Mouse (Mus musculus) naive thymus-derived CD4-positive, alpha-beta T cell, adult 2 months (primary cell): Measurements from ENCODE around the gene Foxp2.

ENCODE experiments used
- DNase-seq: peaks from one replicate; pipeline ENCODE4 v3.0.0-alpha.2; 2011; ENCODE audit warnings: low read depth

Gene Foxp2

GRCm38 (mm10) chr6:14901183-14901970 is at the start of gene Foxp2:
Gene Foxp2, plus strand, starts transcription at chr6:14901349.
- peak; percentile 2 for DNase-seq

DNA sequence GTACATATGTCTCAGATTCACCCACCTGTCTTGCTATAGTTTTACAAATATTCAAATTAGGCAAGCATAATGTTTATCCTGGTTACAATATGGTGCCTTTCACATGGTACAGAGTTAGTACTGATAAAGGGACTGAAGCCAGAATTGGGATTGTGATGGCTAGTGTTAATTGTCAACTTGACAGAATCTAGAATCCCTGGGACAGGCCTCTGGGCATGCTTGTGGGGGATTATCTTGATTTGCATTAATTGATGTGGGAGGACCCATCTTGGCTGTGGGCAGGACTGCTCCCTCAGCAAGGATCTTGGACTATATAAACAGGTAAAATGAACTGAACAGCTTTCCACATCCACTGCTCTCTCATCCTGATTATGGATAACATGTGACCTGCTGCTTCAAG is 15.9 kb upstream of the Foxp2 start:
- no peak for DNase-seq

- DNase-seq: no peak
Measured at GRCm38 (mm10) chr6:14897028-14897427, 4.1 kb upstream of the Foxp2 start.

DNA sequence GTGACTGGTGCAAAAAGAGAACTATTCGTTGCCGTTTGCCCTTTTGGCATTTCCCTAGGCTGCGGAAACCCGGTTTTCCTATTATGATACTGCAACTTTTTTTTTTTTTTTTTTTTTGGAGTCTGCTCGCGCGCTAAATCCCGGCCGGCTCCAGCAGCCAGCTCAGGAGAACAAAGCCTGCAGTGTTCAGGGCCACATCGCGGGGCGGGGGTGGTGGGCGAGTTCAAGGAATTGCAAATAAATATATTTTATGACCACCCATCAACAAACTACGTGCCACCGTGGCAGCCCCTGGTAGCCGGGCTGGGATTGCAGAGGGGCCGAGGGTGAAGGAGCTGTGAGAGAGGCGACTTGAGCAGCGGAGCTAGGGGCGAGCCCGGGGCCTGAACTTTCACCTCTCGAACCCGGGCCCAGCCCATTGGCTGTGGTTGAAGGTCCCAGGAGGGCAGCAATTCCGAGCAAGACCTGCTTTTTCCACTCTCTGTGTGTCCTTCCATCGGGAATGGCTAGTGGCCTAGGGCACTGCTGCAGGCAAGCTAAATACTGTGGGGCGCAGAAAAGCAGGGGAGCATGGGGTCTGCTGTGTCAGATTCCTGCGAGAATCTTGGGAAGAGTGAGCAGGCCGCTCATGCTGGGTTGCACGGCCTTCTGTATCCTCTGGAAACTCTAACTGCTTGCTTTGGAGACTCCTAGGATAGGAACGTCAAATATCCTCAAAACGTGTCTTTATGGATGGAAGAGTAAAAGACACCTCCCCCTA is 2.9 kb upstream of the Foxp2 start:
- no peak for DNase-seq

DNA sequence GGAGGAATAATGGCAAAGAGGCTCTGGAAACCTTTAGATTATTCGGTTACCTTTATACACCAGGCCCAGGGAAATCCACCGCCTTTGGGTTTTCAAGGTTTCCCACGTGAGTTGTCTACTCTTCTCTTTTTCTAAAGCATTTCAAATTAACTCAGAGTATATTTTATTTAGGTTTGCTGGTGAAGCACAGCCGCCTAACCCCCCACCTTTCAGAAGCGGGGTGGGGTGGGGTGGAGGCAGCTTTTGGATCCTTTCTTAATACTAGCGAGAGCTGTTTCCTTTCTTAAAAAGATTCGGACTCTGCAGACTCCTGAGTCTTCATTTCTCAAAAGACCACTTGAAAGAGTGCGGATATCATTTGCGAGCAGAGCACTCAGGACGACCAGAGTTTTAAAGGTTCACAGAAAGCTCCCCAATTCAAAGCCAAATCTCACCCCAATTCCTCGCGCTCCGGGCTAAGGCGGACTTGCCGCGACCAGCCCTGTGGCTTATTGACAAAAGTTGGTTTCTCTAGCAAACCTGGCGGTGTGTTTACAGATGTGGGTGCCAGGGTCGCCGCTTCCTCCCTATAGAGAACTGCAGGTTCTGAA is 2.0 kb upstream of the Foxp2 start:
- DNase-seq: no peak

DNA sequence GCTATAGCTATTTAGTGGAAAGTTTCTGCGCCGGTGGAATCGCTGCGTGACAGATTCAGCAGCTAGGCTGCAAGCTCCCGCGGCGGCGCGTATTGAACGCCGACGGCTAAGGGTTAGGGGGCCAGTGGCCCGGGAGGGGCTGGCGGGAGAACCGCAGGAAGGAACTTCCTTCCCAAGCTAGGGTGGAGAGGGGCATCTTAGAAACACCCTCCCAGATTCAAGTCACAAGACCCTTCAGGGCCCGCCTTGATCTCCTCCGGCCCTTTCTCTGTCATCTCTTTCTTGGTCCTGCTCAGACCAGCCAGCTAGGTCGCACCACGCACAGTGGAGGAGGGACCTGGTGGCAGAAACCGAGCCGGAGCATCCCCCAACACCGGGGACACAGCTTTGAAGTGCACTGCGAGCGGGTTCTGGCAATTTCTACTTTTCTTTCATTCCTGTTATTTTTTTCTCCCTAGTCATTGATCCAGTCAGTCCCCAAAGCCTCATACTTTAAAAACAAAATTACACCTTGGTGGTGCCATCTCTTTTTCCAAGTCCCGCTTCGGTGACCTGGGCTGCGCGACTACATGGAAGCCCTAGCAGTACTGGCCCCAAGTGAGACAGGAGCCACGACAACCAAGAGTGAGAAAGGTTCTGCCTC is 1.1 kb upstream of the Foxp2 start:
- DNase-seq: no peak

DNA sequence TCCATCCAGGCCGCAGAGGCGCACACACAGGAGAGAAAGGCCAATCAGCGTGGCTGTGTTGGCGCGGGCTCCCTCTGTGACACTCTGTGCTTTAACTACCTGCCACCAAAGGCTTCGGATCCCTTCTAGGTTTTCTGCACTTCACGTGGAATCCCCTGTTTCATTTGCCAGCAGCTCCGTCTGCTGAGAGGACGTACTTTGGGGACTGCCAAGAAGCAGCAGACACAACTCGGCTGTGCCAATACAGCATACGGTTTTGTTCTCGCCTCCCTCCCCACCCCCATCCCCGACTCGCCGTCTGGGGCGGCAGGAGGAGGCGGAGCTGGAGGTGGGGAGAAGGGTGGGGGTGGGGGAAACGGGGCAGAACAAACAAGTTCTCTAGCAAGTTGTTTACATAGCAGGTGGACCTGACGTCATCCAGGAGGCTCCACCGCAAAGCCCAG is 549 bp upstream of the Foxp2 start:
- DNase-seq: peak; percentile 0

DNA sequence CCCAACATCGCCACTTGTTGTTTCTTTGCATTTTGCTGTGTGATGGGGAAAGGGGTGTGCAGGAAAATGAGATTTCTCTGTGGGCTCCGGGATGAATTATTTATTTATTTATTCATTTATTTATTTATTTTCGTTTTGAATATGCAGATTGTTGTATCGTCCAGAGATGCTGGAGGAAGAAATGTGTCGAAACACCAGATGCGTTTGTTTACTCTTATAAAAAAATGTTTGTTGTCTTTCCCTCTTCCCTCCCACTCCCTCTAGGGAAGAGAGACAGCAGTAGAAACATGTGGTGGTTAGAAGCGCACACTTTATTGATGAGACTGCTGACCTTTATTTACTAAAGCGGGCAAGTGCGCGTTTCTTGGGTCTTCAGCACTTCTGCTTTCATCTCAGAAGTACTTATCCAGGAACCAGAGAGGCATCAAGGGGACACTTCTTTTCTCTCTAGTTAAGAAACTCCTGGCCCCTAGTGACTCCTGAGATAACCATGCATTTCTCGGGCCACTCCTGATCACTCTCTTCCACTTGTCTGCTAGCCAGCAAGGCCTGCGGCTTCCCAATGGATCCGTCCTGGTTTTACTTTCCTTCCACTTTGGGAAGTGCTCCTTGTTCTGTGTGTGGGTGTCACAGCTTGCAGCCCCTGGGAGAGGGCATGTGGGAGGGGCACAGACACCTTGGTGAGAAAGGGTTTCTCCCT is 972 bp downstream of the Foxp2 start:
- DNase-seq: no peak

DNA sequence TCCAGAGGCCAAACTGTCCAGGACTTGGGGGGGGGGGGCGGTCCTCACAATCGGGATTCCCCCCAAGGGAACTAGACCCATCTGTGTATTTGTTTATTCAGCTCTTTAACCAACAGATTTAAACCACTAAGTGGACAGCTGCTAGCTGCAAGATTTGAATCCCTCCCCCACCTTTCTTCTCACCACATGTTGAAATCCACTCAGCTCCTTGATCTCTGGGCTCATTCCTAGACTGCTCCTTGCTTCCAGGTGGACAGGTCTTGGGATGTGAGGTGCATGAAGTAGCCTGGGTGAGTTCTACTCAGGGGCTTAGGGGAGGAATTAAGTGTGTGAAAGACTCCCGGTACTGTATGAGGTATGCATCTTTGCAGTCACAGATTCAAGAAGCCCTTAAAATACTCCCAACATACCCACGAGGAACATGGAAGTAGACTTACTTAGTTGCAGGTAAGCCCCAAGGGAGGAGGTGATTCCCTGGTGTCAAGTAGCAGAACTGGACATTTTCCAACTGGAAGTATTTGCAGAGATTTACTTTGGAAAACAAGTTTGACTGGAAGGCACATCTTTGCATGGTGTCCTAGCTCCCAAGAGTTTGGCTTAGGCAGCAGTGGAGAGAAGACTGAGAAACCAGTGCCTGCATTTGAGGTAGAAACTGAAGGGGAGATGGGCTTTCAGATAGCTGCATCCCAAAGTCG is 2.3 kb downstream of the Foxp2 start:
- no peak for DNase-seq

- DNase-seq: no peak
Measured at GRCm38 (mm10) chr6:14915066-14915465, 13.9 kb downstream of the Foxp2 start.

DNA sequence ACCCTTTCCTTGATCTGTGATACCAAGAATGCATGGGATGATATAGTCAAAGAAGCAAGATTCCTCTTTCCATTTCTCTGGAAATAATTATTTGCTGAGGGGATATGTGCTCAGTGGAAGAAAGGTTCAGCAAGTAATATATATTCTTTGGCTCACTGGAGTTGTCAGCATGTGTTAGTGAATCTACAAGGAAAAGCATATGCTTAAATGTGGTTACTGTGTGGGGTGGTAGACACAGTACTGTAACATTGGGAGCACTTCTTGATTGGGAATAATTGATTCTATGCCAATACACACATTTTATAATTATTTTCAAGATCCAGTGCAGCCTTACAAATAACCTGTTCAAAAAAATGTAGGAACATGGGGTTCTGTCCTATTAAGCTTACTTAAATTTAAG is 21.6 kb downstream of the Foxp2 start:
- no peak for DNase-seq

DNA sequence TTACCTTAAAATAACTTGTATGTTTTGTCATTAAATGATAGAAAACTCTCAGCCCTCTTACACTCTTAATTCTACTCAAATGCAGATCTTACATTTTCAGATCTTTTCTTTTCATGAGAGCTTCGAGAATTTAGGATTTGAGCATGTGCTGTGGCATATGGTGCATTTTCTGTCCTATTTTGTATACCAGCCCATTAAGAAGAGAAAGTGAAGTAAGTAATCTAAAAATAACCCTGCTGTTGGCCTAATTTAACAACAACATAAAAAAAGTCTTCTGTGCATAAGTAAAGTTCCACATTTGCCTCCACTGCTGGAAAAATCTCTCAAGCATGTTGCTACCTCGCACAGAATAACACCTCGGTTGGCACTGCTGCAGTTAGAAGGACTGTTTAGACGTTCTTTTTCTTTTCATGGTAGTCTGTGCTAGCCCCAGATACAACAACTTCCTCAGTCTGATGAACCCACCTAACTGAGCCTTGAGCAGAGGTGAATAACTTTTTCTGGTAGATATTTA is 23.9 kb downstream of the Foxp2 start:
- DNase-seq: no peak

DNA sequence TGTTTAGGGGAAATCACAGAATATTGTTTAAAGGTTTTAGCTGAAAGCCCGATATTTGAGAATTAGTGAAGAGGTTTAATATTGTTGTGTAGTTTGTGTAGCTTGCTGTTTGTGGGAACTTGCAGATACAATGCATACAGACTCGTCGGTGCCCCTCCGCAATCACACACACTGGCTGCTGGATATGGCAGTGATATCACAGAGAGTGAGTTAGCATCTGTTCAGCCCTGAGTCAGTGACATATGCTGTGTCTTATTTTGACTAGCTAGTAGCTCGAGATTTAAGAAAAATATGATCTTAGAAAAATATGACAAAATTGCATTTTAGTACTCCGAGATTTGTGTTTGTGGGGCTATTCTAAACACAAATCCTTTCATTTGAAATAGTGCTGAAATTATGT is 49.9 kb downstream of the Foxp2 start:
- DNase-seq: no peak

DNA sequence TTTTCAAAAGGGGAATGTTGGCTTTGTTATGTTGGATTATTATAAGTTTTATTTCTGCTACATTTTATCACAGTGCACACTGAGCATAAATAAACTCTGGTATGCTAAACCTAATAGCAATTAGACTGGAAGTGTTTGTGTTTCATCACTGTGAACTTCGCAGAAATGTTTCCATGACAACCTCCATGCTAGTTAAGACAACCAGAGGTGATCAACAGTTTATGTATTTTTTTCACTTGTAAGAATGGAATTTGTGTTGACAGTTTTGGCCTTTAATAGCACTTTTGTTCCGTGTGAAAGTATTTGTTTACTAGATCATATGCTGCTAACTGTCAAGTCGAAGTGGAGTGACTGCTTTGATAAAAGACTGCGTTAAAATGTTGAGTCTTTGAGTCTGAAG is 51.6 kb downstream of the Foxp2 start:
- peak; percentile 1 for DNase-seq

- no peak for DNase-seq
Measured at GRCm38 (mm10) chr6:14977042-14977441, 75.9 kb downstream of the Foxp2 start.

- no peak for DNase-seq
Measured at GRCm38 (mm10) chr6:14978201-14978600, 77.1 kb downstream of the Foxp2 start.

- DNase-seq: no peak
Measured at GRCm38 (mm10) chr6:15008113-15008512, 107.0 kb downstream of the Foxp2 start.

DNA sequence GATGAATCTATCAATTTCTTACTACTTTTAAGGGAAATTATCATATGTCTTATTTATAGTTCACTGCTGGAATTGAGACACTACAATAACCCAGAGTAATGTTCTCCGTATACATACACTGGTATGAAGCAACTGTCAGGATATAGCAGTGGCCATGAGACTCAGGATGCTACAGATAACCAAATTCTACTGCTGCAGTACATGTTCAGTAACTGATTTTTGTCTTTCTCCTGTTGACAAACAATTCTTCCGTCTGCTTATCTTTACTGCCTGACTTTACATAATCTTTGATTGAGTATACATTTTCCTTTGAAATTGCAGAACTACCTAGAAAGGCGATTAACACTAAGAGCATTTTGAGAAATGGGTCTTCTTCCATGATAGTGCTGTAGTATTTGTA is 127.3 kb downstream of the Foxp2 start:
- DNase-seq: no peak

- DNase-seq: no peak
Measured at GRCm38 (mm10) chr6:15029446-15030125, 128.4 kb downstream of the Foxp2 start.

DNA sequence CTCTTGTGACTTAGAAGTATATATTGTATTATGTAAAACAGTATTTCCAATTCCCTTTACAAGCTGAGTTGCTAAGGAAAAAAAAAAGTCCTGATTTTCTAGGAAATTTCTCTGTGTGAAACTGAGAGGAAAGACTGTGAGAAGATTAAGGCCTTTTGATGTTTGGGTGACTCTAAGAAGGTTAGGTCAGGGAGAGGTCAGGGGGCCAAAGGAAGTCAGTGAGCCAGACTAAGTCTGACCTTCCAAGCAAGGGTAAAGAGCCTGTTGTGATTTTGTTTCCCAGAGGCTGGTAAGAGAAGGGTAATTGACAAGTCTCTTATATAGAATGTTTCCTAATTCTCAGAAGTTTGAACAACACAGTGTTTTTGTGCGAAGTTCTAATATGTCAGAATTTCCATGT is 162.1 kb downstream of the Foxp2 start:
- DNase-seq: no peak

- no peak for DNase-seq
Measured at GRCm38 (mm10) chr6:15101548-15101947, 200.4 kb downstream of the Foxp2 start.
